Mouse (Mus musculus): ENCODE data around the gene Pkn1. TPM values are rescaled to one million over a fixed set of nuclear protein-coding genes. Genes with fewer than 3 reads are reported as not detected.

Pkn1 gene
- total RNA-seq (2023): 100 to 1,000 TPM; 248 to 275 TPM

GRCm38 (mm10) chr8:83698661-83699453, at the start of gene Pkn1:
Pkn1 (minus strand) TSS chr8:83699179.

GRCm38 (mm10) chr8:83740976-83741741, 42.2 kb upstream of the Pkn1 start, which contains the start of gene Adgre5:
Adgre5 (minus strand) TSS chr8:83741326.

DNA sequence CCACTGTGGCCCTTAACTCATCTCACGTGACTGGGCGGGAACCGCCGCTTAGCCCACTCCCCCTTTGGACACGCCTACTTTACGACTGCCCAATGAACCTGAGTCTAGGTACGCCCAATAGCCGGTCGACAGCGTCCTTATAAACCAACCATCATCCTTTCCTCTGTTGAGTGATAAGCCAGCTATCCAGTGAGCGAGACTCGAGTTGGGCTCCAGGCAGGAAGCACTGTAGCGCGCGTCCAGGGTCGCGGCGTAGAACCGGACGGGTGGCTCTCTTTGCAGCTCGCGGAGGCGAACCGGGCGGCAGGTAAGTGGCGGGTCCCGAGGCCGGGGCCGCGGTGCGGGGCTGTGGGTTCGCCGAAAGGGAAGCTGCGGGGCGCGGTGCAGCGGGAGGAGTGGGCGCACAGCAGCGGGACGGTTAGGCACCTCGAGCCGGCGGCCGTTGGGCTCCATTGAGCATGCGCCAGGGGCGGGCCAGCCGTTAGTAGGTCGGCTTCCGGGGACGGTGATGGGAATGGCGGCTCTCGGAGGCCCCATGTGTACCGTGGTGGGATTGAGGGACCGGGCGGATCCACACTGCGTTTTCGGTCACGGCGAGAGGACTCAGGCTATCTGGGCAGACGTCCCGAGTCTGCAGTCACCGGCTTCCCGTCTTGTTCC, 16.2 kb upstream of the Pkn1 start, which contains the start of gene Ddx39:
Gene Ddx39 (plus strand): TSS at position 147 of the 660 bp plus-strand sequence.

DNA sequence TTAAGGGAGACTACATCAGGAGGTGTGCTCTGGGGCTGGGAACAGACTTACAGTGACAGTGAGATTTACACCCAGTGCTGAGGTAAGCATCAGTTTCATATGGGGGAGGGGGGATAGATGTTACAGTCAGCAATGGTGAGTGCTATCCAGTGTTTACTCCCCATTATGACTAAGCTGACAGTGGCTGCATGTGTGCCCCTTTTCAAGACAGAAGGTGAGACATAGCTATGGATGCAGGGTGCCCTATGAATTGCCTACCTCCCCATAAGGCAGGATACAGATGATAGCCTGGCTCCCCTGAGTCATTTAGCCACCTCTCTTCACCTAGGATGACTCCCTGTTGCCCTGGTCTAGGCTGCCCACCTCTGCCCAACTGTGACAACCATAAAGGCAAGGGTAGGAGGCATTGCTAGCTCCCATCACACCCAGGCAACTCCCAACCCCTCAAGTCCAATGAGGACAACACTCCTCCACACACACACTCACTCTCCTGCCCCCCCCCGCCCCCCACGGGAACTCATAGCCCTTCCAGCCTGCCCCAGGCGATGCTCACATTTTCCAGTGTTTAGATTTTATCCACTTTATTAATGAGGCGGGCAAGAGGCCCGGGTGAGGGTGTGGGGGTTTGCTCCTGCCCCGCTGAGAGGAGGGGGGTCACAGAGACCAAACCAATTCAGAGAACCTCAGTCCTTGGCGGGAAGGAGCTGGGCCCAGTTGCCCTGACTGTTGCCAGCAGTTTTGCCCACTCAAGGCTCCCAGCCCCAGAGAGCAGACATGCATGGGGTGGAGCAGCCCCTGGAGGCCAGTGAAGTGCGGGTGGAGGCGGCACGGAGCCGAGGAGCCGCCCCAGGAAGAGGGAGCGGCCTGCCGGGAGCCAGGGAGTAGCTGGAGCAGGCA, 32.8 kb downstream of the Pkn1 start, which contains the start of gene Ptger1:
Gene Ptger1 (plus strand): TSS at position 710 of the 897 bp plus-strand sequence.

GRCm38 (mm10) chr8:83652030-83652743, 46.8 kb downstream of the Pkn1 start, which contains the start of gene Gipc1:
Gipc1 (plus strand) TSS chr8:83652677.

Other genes with a start within 250 kb of the Pkn1 start
- 10 to 100 TPM; 17.3 to 19.0 TPM for gene Scoc, start 240.8 kb downstream of the Pkn1 start, total RNA-seq (2023)
- gene Olfr370, start 163.4 kb downstream of the Pkn1 start, total RNA-seq (2023): not detected
- 100 to 1,000 TPM; 128 to 142 TPM for gene Ndufb7, start 132.5 kb downstream of the Pkn1 start, total RNA-seq (2023)
- gene Tecr, start 91.2 kb downstream of the Pkn1 start, total RNA-seq (2023): 100 to 1,000 TPM; 363 to 401 TPM
- gene Dnajb1, start 91.0 kb downstream of the Pkn1 start, total RNA-seq (2023): 100 to 1,000 TPM in 1 of 2 experiments, 10 to 100 TPM in 1; 91.7 to 122 TPM
- 10 to 100 TPM; 27.2 to 28.1 TPM for gene Gipc1, start 46.5 kb downstream of the Pkn1 start, total RNA-seq (2023)
- gene Ptger1, start 32.5 kb downstream of the Pkn1 start, total RNA-seq (2023): under 1 TPM; 0.20 to 0.37 TPM
- 10 to 100 TPM; 47.8 to 60.4 TPM for gene Ddx39, start 16.0 kb upstream of the Pkn1 start, total RNA-seq (2023)
- gene Adgre5, start 42.1 kb upstream of the Pkn1 start, total RNA-seq (2023): 100 to 1,000 TPM; 501 to 540 TPM
- gene Adgrl1, start 200.9 kb upstream of the Pkn1 start, total RNA-seq (2023): 1 to 10 TPM; 3.1 to 4.0 TPM

All from neutrophil, adult 83 days (primary cell).